Mouse (Mus musculus): ENCODE data around the gene Chst15. TPM values are rescaled to one million over a fixed set of nuclear protein-coding genes. Genes with fewer than 3 reads are reported as not detected.

Gene Chst15
- polyA plus RNA-seq, 1 experiment from 2014 or later, result 13.1 TPM

DNA sequence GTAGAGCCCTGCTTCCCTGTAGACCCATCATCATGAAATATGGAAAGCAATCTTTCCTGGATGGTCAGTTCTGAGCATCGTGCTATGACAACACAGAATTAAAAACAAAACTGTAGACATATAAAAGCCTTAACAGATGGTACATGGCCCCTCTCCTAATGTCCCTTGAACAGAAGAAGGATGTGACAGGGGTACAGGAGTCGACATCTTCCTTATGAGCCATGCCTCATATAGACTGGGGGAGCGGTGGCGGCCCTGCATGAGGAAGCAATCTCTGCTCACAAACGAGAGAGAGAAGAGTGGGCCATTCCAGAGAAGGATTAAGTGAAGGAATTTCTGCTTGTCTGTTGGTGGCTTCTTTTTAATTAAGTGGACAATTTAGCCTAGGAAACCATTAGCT is 58.8 kb downstream of the Chst15 start:
- Histone ChIP-seq H3K4me2 (replicated peaks; ENCODE audit: low read depth, low read length) (no peak overlapping the region), H3K27ac (ENCODE audit: low read length) (peak overlapping the region; percentile 71; the same call in 1 of the 2 replicates), H3K36me3 (ENCODE audit: insufficient read depth, low read length) (no peaks in the 10 kb centered on the region), H3K4me3 (ENCODE audit: low read depth, low read length) (no peak overlapping the region), H3K9me3 (ENCODE audit: low read length) (no peaks in the 10 kb centered on the region), H3K4me1 (ENCODE audit: insufficient read depth, low read depth, low read length) (no peaks in the 10 kb centered on the region), H3K9ac (replicated peaks; ENCODE audit: low read depth) (no peak overlapping the region), H3K27me3 (replicated peaks; ENCODE audit: insufficient read depth, low read length) (no peaks in the 10 kb centered on the region)
- no peak for ATAC-seq
- no peak for DNase-seq (ENCODE audit: low spot score)
- WGBS, result 69% methylated on average over 5 of the region's 5 CpGs
- TF ChIP-seq CTCF (IDR thresholded peaks at IDR 0.05), result no peak
- TF ChIP-seq EP300 (IDR thresholded peaks at IDR 0.05), result no peak

GRCm38 (mm10) chr7:132253513-132253912 is 63.5 kb downstream of the Chst15 start:
- H3K27ac ChIP-seq (ENCODE audit: low read length), result no peak overlapping the region
- H3K4me1 ChIP-seq (ENCODE audit: insufficient read depth, low read depth, low read length), result no peaks in the 10 kb centered on the region
- no peaks in the 10 kb centered on the region for H3K36me3 ChIP-seq (ENCODE audit: insufficient read depth, low read length)
- H3K9me3 ChIP-seq (ENCODE audit: low read length), result no peaks in the 10 kb centered on the region
- no peak overlapping the region for H3K4me3 ChIP-seq (ENCODE audit: low read depth, low read length)
- H3K27me3 ChIP-seq (replicated peaks; ENCODE audit: insufficient read depth, low read length), result no peaks in the 10 kb centered on the region
- DNase-seq (ENCODE audit: low spot score), result no peak
- 69% methylated on average over 5 of the region's 5 CpGs for WGBS
- no peak overlapping the region for H3K9ac ChIP-seq (replicated peaks; ENCODE audit: low read depth)
- peak; percentile 23; the same call in 1 of the 2 replicates for ATAC-seq
- TF ChIP-seq EP300 (IDR thresholded peaks at IDR 0.05), result no peak
- no peak for TF ChIP-seq CTCF (IDR thresholded peaks at IDR 0.05)
- H3K4me2 ChIP-seq (replicated peaks; ENCODE audit: low read depth, low read length), result no peak overlapping the region

DNA sequence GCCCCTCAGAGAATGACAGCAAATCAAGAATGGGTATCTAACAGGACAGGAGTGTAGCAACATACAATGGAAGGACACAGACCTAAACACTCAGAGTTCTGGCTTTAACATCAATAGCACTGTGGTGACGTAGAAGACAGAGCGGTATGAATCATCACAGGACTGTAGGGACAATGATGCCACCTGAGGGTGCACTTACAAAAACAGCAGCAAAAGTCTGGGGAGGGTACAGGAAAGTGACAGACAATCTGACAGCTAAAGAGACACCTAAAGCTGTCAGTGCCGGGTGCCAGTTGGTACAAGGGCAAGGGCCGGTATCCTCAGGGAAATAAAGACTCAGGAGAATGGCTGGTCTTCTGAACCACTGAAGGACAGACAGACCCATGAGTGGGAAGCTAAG is 64.0 kb downstream of the Chst15 start:
- ATAC-seq (peak; percentile 35; the same call in 1 of the 2 replicates), DNase-seq (ENCODE audit: low spot score) (no peak)
- WGBS, result 79% methylated on average over 4 of the region's 4 CpGs
- no peaks in the 10 kb centered on the region for H3K36me3 ChIP-seq (ENCODE audit: insufficient read depth, low read length)
- TF ChIP-seq CTCF (IDR thresholded peaks at IDR 0.05) (no peak), EP300 (IDR thresholded peaks at IDR 0.05) (no peak)
- no peak overlapping the region for H3K9ac ChIP-seq (replicated peaks; ENCODE audit: low read depth)
- H3K27ac ChIP-seq (ENCODE audit: low read length), result no peak overlapping the region
- no peak overlapping the region for H3K4me2 ChIP-seq (replicated peaks; ENCODE audit: low read depth, low read length)
- H3K27me3 ChIP-seq (replicated peaks; ENCODE audit: insufficient read depth, low read length), result no peaks in the 10 kb centered on the region
- H3K4me3 ChIP-seq (ENCODE audit: low read depth, low read length), result no peak overlapping the region
- H3K4me1 ChIP-seq (ENCODE audit: insufficient read depth, low read depth, low read length), result no peaks in the 10 kb centered on the region
- H3K9me3 ChIP-seq (ENCODE audit: low read length), result no peaks in the 10 kb centered on the region

DNA sequence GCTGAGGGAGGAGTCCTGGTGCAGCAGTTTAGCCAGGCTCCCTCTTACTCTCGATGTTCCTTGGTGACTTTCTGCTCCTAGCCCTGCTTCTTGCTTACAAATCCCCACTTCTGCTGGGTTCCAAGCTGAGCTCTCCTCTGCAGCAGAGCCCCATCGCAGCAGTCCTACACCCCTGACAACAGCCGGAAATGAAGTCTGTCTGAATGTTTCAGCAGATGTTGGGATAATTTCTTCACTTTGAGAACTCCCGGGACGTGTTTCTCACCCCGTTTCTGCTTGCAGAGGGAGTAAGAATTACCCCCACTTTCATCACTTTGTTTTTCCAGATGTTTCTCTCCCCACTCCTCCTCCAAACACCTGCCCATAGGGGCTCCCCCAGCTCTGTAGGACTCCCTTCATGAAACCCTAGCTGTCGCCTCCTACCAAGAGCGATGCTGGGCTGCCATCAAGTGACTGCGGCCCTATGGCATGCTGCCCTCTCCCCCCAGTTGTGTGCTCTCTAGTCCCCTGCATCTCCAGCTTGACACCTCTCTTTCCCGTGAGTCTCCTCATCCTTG is 67.4 kb downstream of the Chst15 start:
- no peak overlapping the region for H3K4me2 ChIP-seq (replicated peaks; ENCODE audit: low read depth, low read length)

DNA sequence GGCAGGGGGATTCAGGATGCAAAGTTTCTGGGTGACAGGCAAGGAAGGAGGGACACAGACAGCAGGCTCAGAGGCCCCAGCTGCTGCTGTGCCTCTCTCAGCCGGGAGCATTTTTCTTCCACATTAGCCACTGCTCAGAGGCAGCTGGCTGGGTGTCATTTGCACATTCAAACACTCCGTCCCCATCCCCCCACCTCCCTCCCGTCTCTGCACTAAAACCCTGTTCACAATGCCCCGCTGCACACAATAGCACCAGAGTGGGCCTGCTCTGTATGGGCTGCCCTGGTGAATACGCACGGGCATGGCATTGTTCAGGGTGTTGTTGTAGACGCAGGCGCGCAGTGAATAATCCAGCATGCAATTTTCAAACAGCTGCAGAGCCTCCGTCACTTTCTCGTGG is 69.5 kb downstream of the Chst15 start:
- no peak overlapping the region for H3K27ac ChIP-seq (ENCODE audit: low read length)

More for the DNA sequence above, 67.4 kb downstream of the Chst15 start:
- WGBS, result 54% methylated on average over 10 of the region's 10 CpGs
- Histone ChIP-seq H3K36me3 (ENCODE audit: insufficient read depth, low read length) (0 out of 2 replicates have a peak, but pooled peaks cover under 1% of the 10 kb centered on the region), H3K4me3 (ENCODE audit: low read depth, low read length) (no peak overlapping the region), H3K4me1 (ENCODE audit: insufficient read depth, low read depth, low read length) (no peaks in the 10 kb centered on the region), H3K9ac (replicated peaks; ENCODE audit: low read depth) (no peak overlapping the region), H3K27ac (ENCODE audit: low read length) (no peak overlapping the region), H3K27me3 (replicated peaks; ENCODE audit: insufficient read depth, low read length) (no peaks in the 10 kb centered on the region), H3K9me3 (ENCODE audit: low read length) (no peaks in the 10 kb centered on the region)
- no peak for TF ChIP-seq EP300 (IDR thresholded peaks at IDR 0.05)
- no peak for TF ChIP-seq CTCF (IDR thresholded peaks at IDR 0.05)
- ATAC-seq, result no peak
- no peak for DNase-seq (ENCODE audit: low spot score)

DNA sequence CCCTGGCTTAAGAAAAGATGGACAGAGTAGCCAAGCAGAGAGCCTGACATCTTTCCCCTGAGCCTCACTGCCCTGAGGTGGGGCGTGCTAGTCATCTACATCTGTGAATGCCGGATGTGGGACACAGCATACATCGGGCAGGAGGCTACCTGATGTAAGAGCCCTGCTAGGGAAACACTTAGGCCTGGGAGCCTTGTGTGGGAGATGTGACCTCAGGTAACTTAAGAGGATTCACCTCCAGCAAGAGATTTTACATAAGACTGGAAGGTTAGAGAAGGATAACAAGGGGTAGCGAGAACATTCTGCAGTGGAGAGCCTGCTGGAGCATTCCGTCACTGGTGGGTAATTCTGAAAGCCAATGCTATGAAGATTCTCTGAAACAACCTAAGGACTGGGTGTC is 69.9 kb downstream of the Chst15 start:
- H3K9ac ChIP-seq (replicated peaks; ENCODE audit: low read depth), result no peak overlapping the region
- no peaks in the 10 kb centered on the region for H3K27me3 ChIP-seq (replicated peaks; ENCODE audit: insufficient read depth, low read length)
- no peaks in the 10 kb centered on the region for H3K9me3 ChIP-seq (ENCODE audit: low read length)
- H3K36me3 ChIP-seq (ENCODE audit: insufficient read depth, low read length), result 0 out of 2 replicates have a peak, but pooled peaks cover 3% of the 10 kb centered on the region
- WGBS, result 82% methylated on average over 5 of the region's 5 CpGs
- DNase-seq (ENCODE audit: low spot score), result no peak
- H3K27ac ChIP-seq (ENCODE audit: low read length), result no peak overlapping the region
- no peak for ATAC-seq
- no peak overlapping the region for H3K4me3 ChIP-seq (ENCODE audit: low read depth, low read length)
- H3K4me2 ChIP-seq (replicated peaks; ENCODE audit: low read depth, low read length), result no peak overlapping the region
- 0 out of 2 replicates have a peak, but pooled peaks cover 5% of the 10 kb centered on the region for H3K4me1 ChIP-seq (ENCODE audit: insufficient read depth, low read depth, low read length)
- TF ChIP-seq CTCF (IDR thresholded peaks at IDR 0.05) (no peak), EP300 (IDR thresholded peaks at IDR 0.05) (no peak)

More for the DNA sequence above, 69.5 kb downstream of the Chst15 start:
- WGBS, result 43% methylated on average over 11 of the region's 11 CpGs
- no peak overlapping the region for H3K4me2 ChIP-seq (replicated peaks; ENCODE audit: low read depth, low read length)
- no peak overlapping the region for H3K4me3 ChIP-seq (ENCODE audit: low read depth, low read length)
- H3K36me3 ChIP-seq (ENCODE audit: insufficient read depth, low read length), result 0 out of 2 replicates have a peak, but pooled peaks cover 3% of the 10 kb centered on the region
- no peaks in the 10 kb centered on the region for H3K9me3 ChIP-seq (ENCODE audit: low read length)
- ATAC-seq, result no peak
- DNase-seq (ENCODE audit: low spot score), result peak; percentile 49
- H3K4me1 ChIP-seq (ENCODE audit: insufficient read depth, low read depth, low read length), result 0 out of 2 replicates have a peak, but pooled peaks cover 5% of the 10 kb centered on the region
- TF ChIP-seq EP300 (IDR thresholded peaks at IDR 0.05) (no peak), CTCF (IDR thresholded peaks at IDR 0.05) (no peak)
- no peak overlapping the region for H3K9ac ChIP-seq (replicated peaks; ENCODE audit: low read depth)
- no peaks in the 10 kb centered on the region for H3K27me3 ChIP-seq (replicated peaks; ENCODE audit: insufficient read depth, low read length)
